Mouse (Mus musculus) G1E (cell line): ENCODE measurements around the gene Cdk17.

Experiments used
- CTCF ChIP-seq: IDR thresholded peaks from 2 replicates; pipeline ENCODE4 v1.5.1; 2012; ENCODE audit warnings: low read depth, low read length, inconsistent platforms, mixed read lengths
- GATA1 ChIP-seq: IDR thresholded peaks from 2 replicates; pipeline ENCODE4 v1.6.1; 2012; ENCODE audit warnings: borderline replicate concordance, low read length, inconsistent platforms, mixed read lengths
- GATA2 ChIP-seq: IDR thresholded peaks from 2 replicates; pipeline ENCODE4 v1.6.1; 2012; ENCODE audit warnings: low read depth, low read length, inconsistent platforms, borderline replicate concordance
- POLR2AphosphoS5 ChIP-seq: IDR thresholded peaks from 2 replicates; pipeline ENCODE4 v1.6.1; 2012; ENCODE audit warnings: low read depth, low read length, inconsistent platforms; ENCODE audit not compliant: insufficient replicate concordance
- TAL1 ChIP-seq: conservative IDR thresholded peaks from 2 replicates; pipeline ENCODE4 v1.6.1; 2012; ENCODE audit warnings: low read depth, low read length, inconsistent platforms, mixed read lengths

- TF ChIP-seq CTCF, result no peak
- TF ChIP-seq POLR2AphosphoS5, result no peak
- no peak for TF ChIP-seq GATA1
- TF ChIP-seq TAL1, result no peak
- TF ChIP-seq GATA2, result no peak
These were observed 150.9 kb downstream of the Cdk17 start for GRCm38 (mm10) chr10:93311576-93311975.
